Mouse (Mus musculus): ENCODE results near the gene Nrp2.

Nrp2 gene

GRCm38 (mm10) chr1:62860788-62861187, 157.7 kb downstream of the Nrp2 start:
- DNase-seq (ENCODE audit: low spot score): peak; percentile 10

Data from adipocyte (in vitro differentiated cells).